Mouse (Mus musculus) midbrain, embryonic 16.5 days (tissue): ENCODE results near the gene Omd. TPM values are rescaled to one million over a fixed set of nuclear protein-coding genes. Genes with fewer than 3 reads are reported as not detected.

Source experiments
- ATAC-seq: fragments of 200-750 bp; cut with Nextera tagmentation; 2 replicates; pipeline ENCODE4 v1.8.0; 2017; ENCODE audit warnings: moderate TSS enrichment
- H3K27ac ChIP-seq: fragments of 300-500 bp; sonication (generic); 2 replicates; pipeline ENCODE4 v1.5.1; 2014; ENCODE audit warnings: mild to moderate bottlenecking, low read length, mixed read lengths
- H3K27me3 ChIP-seq: fragments of 300-500 bp; sonication (generic); 2 replicates; pipeline ENCODE4 v1.6.1; 2014; ENCODE audit warnings: low read depth, low read length, mixed read lengths; ENCODE audit not compliant: control insufficient read depth, insufficient read depth
- H3K36me3 ChIP-seq: fragments of 300-500 bp; sonication (generic); 2 replicates; pipeline ENCODE4 v1.6.1; 2014; ENCODE audit warnings: mild to moderate bottlenecking, low read length, moderate library complexity, mixed read lengths; ENCODE audit not compliant: control insufficient read depth, insufficient read depth
- H3K4me1 ChIP-seq: fragments of 300-500 bp; sonication (generic); 2 replicates; pipeline ENCODE4 v1.6.1; 2014; ENCODE audit warnings: mild to moderate bottlenecking, low read length, mixed read lengths; ENCODE audit not compliant: control insufficient read depth, insufficient read depth
- H3K4me2 ChIP-seq: fragments of 300-500 bp; sonication (generic); 2 replicates; pipeline ENCODE4 v1.6.1; 2014; ENCODE audit warnings: mild to moderate bottlenecking, low read length, mixed read lengths
- H3K4me3 ChIP-seq: fragments of 300-500 bp; sonication (generic); 2 replicates; pipeline ENCODE4 v1.5.1; 2014; ENCODE audit warnings: low read depth, mild to moderate bottlenecking, low read length, moderate library complexity, mixed read lengths
- H3K9ac ChIP-seq: fragments of 300-500 bp; sonication (generic); 2 replicates; pipeline ENCODE4 v1.6.1; 2014; ENCODE audit warnings: low read depth, low read length, mixed read lengths
- H3K9me3 ChIP-seq: fragments of 300-500 bp; sonication (generic); replicated peaks from 2 replicates; pipeline ENCODE4 v1.6.1; 2014; ENCODE audit warnings: mild to moderate bottlenecking, low read length, mixed read lengths; ENCODE audit not compliant: control insufficient read depth, poor library complexity, severe bottlenecking
- WGBS: fragments of 180-500 bp; shearing (Covaris S2); extraction: QIAGEN DNeasy Blood & Tissue Kit; methylation state at CpG from one replicate; pipeline ENCODE4 v1.1.7; 2014; 5-methylcytosine and 5-hydroxymethylcytosine counted together
- polyA plus RNA-seq: library from polyadenylated mRNA; unstranded; fragments of >200 nt; fragmentation: Nextera tagmentation; extraction: Ambion mirVana; gene quantifications from 2 replicates; pipeline ENCODE4 v1.2.1, GENCODE M21; 2015

Gene Omd
- 0.72 and 0.91 TPM in 2 replicates for polyA plus RNA-seq

DNA sequence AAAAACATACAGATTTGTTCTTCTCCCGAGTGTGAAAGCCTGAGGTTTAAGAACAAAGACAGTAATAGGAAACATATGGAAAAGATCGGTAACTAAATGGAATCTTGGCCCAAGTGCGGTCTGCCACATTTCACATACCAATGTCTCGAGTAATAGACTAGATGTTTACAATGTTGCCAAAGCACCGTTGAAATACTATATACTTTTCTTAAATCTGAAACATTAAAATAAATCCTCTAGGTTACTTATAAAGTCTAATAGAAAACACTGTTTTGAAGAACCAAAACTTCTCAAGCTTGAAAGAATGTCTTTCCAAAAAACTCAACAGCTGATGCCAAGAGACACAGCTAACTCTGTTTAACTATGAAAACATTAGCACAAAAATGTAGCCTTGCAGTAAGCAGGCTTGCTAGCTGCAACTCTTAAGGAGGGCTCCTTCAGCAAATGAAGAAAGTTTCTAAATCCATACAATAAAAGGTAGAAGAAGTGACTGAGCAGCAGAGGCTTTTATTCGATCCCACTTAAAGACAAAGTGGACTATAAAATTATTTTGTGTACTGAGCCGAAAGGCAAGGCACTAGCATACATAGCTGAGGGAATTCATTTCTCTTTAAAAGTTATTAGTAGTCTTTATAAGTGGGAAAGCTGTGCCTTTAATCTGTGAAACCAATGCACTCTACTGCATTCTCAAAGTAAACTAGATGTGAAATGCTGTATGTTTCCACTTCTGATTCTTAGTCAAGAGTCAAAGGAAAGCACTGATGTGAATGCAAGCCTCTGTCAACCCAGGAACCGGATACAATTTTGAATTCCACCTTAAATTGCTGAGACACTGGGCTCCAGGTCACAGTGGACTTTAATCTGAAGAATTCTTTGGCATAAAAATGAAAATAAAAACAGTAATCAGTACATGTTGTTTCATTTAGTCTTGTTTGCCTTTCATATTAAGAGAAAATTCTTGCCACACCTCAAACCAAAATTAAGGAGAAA is at the start of gene Omd:
Omd (plus strand) TSS at position 922 of the 990 bp plus-strand sequence.
- Histone ChIP-seq H3K27me3 (no peaks in the 10 kb centered on the region), H3K9me3 (no peaks in the 10 kb centered on the region)
- ATAC-seq: no peak

DNA sequence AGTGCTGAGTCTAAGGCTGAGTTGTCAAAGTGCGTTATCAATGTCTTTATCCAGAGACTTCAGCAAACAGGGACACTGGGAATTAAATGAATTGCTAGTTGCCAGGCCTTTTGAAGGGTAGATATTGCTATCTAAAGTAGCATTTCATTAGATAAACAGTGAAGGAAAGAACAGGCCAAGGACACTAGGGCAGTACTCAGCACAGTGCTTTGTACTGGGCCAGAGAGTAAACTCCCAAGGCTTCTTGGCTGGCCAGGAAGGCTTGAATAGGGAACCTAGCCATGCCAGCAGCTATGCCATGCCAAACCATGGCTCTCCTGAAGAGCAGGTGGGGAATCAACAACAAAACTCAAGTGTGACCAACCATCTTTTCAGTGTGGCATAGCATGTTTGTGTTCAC is 45.3 kb upstream of the Omd start:
- Histone ChIP-seq H3K36me3 (no peaks in the 10 kb centered on the region), H3K9ac (no peak overlapping the region), H3K4me1 (no peaks in the 10 kb centered on the region), H3K27me3 (no peaks in the 10 kb centered on the region), H3K4me3 (no peak overlapping the region), H3K4me2 (no peak overlapping the region), H3K27ac (no peak overlapping the region), H3K9me3 (no peaks in the 10 kb centered on the region)
- WGBS: 92% methylated on average over 1 of the region's 1 CpGs
- ATAC-seq: no peak

More for the DNA sequence above, at the start of gene Omd:
- no peak within 1 kb of the TSS for H3K27ac ChIP-seq
- no peaks in the 10 kb centered on the region for H3K4me1 ChIP-seq
- H3K9ac ChIP-seq: no peak within 1 kb of the TSS
- H3K36me3 ChIP-seq: no peaks in the 10 kb centered on the region
- no peak within 1 kb of the TSS for H3K4me3 ChIP-seq
- 85% methylated on average over 8 of the region's 8 CpGs for WGBS
- no peak within 1 kb of the TSS for H3K4me2 ChIP-seq

DNA sequence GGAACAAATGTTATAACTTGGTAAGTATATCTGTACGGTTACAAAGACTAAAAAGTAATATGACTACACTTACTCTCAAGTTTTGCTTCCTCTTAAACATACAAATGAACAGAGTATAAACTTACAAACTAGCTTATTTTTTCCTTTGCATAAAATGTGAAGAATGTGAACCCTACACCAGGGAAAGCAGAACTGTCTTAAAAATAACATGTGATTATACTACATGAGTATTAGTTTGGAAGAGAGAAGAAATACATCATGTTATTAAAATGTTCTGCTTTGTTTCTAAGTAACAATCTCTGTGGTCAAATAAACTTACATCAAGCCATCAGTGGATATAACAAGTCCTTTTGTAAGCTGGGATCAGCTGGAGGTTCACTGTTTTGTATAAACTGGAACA is 43.6 kb upstream of the Omd start:
- Histone ChIP-seq H3K27me3 (no peaks in the 10 kb centered on the region), H3K4me2 (no peak overlapping the region), H3K27ac (no peak overlapping the region), H3K9me3 (no peaks in the 10 kb centered on the region), H3K4me3 (no peak overlapping the region), H3K9ac (no peak overlapping the region), H3K4me1 (no peaks in the 10 kb centered on the region), H3K36me3 (no peaks in the 10 kb centered on the region)
- ATAC-seq: no peak
- 89% methylated on average over 1 of the region's 1 CpGs for WGBS

DNA sequence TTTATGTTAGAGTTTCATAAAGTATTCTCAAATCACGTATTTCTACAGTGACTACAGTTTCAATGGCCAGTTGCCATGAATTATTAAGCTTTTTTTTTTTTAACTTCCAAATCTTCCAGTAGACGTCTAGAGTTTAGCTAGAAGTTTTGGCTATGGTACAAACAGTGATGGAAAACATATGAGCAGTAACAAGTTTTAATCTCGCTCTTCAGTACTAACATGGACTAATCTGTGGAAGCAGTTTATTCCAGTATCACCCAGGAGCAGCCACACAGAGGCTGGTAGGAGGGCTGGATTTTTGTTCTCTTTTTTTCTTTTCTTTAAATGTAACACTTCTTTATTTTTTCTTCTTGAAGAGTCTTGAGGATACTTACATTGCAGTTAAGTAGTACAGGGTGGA is 38.0 kb upstream of the Omd start, which contains the start of gene Aspn:
Aspn (plus strand) TSS at position 165 of the 400 bp plus-strand sequence.
- no peaks in the 10 kb centered on the region for H3K9me3 ChIP-seq
- ATAC-seq: no peak
- no peak within 1 kb of the TSS for H3K9ac ChIP-seq
- no peaks in the 10 kb centered on the region for H3K4me1 ChIP-seq
- H3K27me3 ChIP-seq: no peaks in the 10 kb centered on the region
- H3K27ac ChIP-seq: no peak within 1 kb of the TSS
- H3K4me2 ChIP-seq: no peak within 1 kb of the TSS
- H3K36me3 ChIP-seq: no peaks in the 10 kb centered on the region
- 86% methylated on average over 3 of the region's 3 CpGs for WGBS
- no peak within 1 kb of the TSS for H3K4me3 ChIP-seq

DNA sequence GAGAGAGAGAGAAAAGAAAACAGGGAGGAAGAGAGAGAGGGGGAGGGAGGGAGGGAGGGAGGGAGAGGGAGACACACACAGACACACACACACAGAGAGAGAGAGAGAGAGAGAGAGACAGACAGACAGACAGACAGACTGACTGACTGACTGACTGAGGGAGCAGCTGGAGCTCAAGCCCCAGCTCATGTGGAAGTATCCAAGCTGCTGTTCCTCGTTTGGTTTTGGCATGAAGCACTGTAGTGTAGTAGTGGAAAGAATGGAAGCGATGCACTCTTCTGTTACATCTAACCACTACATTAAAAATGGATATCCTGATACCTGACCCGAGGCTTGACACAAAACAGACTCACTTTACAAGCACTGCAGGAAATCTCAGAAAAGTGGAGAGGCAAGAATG is 36.6 kb upstream of the Omd start:
- Histone ChIP-seq H3K4me1 (no peaks in the 10 kb centered on the region), H3K4me3 (no peak overlapping the region), H3K36me3 (no peaks in the 10 kb centered on the region), H3K27me3 (no peaks in the 10 kb centered on the region), H3K9ac (no peak overlapping the region), H3K4me2 (no peak overlapping the region), H3K27ac (no peak overlapping the region), H3K9me3 (no peaks in the 10 kb centered on the region)
- ATAC-seq: no peak
- 80% methylated on average over 3 of the region's 3 CpGs for WGBS

DNA sequence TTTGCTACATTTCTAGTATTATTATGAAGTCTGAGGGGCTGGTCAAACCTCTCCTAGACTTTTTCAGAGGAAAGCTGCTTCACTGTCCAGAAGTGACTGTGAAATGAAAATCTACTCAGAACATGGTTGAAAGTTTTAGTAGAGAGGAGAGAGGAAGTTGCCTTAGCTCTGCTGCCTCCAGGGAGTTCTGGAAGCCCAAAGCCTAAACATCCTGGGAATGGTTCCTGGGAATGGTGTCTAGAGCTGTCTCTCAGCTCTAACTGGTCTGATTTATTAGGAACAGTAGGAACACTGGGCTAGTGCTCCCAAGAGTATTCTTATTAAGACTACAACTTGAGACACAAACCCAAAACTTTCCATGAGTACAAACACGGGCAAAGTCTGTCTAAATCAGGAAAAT is 35.7 kb upstream of the Omd start:
- H3K27ac ChIP-seq: no peak overlapping the region
- ATAC-seq: no peak
- H3K27me3 ChIP-seq: no peaks in the 10 kb centered on the region
- H3K4me2 ChIP-seq: no peak overlapping the region
- H3K9me3 ChIP-seq: no peaks in the 10 kb centered on the region
- no peaks in the 10 kb centered on the region for H3K36me3 ChIP-seq
- WGBS: 82% methylated on average over 1 of the region's 1 CpGs
- no peak overlapping the region for H3K4me3 ChIP-seq
- H3K9ac ChIP-seq: no peak overlapping the region
- H3K4me1 ChIP-seq: no peaks in the 10 kb centered on the region

DNA sequence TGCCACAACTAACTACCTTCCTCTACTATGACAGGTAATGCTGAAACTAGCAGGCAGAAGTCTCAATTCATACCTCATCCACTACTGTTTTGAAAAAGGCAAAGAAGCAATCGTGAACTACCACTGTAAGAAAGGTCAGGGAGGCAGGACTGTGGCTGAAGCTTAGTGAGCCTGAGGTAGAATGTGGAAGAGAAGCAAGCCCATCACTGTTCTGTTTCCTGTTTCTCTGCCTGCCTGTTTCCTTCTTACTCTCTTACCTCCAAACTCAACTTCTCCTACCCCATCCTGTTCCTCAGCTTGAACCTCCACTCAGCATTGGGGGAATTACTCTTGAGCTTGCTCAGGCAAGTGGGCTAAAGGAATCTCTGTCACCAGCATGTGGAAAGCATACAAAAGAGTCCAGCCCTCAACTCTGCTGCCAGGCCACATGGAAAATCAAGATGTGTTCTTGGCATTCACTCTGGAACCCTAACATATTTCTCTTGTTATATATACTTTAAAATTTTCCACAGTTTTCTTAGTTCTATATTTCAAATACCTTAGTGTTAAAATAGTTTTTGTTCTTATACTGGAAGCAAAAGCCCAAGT is 34.6 kb upstream of the Omd start:
- Histone ChIP-seq H3K4me1 (no peaks in the 10 kb centered on the region), H3K9ac (no peak overlapping the region), H3K27ac (no peak overlapping the region), H3K9me3 (no peaks in the 10 kb centered on the region), H3K4me2 (no peak overlapping the region), H3K4me3 (no peak overlapping the region), H3K27me3 (no peaks in the 10 kb centered on the region), H3K36me3 (no peaks in the 10 kb centered on the region)
- whole genome bisulfite sequencing: 81% methylated on average over 1 of the region's 1 CpGs
- no peak for ATAC-seq

DNA sequence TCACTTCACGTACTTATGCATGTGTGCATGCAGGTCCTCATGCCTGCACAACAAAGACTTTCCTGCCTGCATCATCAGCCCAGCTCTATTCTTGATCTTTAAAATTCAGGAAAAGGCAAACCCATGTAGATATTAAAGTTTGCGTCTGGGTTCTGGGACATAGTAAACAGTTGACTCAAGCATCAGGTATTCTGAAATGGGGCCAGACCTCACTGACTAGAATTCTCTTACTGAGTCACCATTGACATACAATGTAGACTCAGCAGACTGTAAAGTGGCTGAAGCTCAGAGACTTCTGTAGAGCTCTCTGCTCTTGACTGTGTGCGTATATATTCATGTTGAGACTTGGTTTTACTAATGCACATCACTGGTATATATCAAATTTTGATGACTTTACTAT is 32.6 kb upstream of the Omd start:
- WGBS: 94% methylated on average over 3 of the region's 3 CpGs
- H3K27ac ChIP-seq: no peak overlapping the region
- ATAC-seq: no peak
- H3K36me3 ChIP-seq: no peaks in the 10 kb centered on the region
- H3K27me3 ChIP-seq: no peaks in the 10 kb centered on the region
- H3K9ac ChIP-seq: no peak overlapping the region
- H3K4me3 ChIP-seq: no peak overlapping the region
- H3K4me1 ChIP-seq: no peaks in the 10 kb centered on the region
- H3K4me2 ChIP-seq: no peak overlapping the region
- H3K9me3 ChIP-seq: no peaks in the 10 kb centered on the region

DNA sequence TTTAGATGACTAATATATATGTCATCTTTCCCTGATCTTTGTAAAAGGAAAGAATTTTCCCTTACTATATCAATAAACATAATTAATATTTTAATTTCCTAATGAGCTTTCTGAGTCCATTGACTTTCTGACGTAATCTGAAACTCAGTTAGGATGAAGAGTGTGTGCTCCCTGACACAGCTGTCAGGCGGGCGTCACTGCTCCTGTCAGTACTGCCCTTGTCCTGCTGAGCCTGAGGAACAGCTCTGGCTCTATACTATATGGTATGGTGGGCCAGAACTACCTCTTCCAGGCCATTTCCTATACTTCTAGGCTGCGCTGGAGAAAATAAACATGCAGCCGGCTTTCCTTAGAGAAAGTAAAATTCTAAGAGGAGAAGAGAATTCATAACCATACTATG is 27.7 kb upstream of the Omd start:
- no peaks in the 10 kb centered on the region for H3K27me3 ChIP-seq
- no peak overlapping the region for H3K9ac ChIP-seq
- no peak overlapping the region for H3K27ac ChIP-seq
- H3K4me2 ChIP-seq: no peak overlapping the region
- H3K36me3 ChIP-seq: no peaks in the 10 kb centered on the region
- ATAC-seq: no peak
- H3K4me1 ChIP-seq: no peaks in the 10 kb centered on the region
- no peak overlapping the region for H3K4me3 ChIP-seq
- WGBS: 83% methylated on average over 5 of the region's 5 CpGs
- no peaks in the 10 kb centered on the region for H3K9me3 ChIP-seq
